Mouse (Mus musculus) MEL (cell line): ENCODE measurements around the gene Gpn2. TPM values are rescaled to one million over a fixed set of nuclear protein-coding genes. Genes with fewer than 3 reads are reported as not detected.
A peak's percentile ranks its signal among the peaks of the same experiment; 100 is the strongest.

Experiments
- DNase-seq: peaks from one replicate; pipeline ENCODE4 v3.0.0; 2011; ENCODE audit warnings: low read depth, low spot score
- H3K27ac ChIP-seq: 2 replicates; pipeline ENCODE4 v1.5.1; 2012; ENCODE audit warnings: low read depth, mild to moderate bottlenecking, control low read depth, low read length, moderate library complexity; ENCODE audit not compliant: control insufficient read depth
- H3K27me3 ChIP-seq, 2 experiments: fragments of 150-350 bp in 1 of 2; sonication (generic) in 1 of 2; 2 replicates each; pipeline ENCODE4 v1.6.1; 2012; ENCODE audit warnings: low read length in 2 of 2, mild to moderate bottlenecking in 2 of 2, improper control_type of control experiment in 1 of 2, moderate library complexity in 1 of 2; ENCODE audit not compliant: insufficient read depth in 2 of 2, control insufficient read depth in 1 of 2
- H3K36me3 ChIP-seq, 2 experiments: 2 replicates each; pipeline ENCODE4 v1.6.1; 2012 to 2014; ENCODE audit warnings: low read length in 2 of 2, improper control_type of control experiment in 1 of 2, inconsistent platforms in 1 of 2, mild to moderate bottlenecking in 1 of 2; ENCODE audit not compliant: insufficient read depth in 2 of 2, control insufficient read depth in 1 of 2
- H3K4me1 ChIP-seq, 2 experiments: fragments of 150-350 bp in 1 of 2; sonication (generic) in 1 of 2; 2 replicates each; pipeline ENCODE4 v1.6.1; 2012; ENCODE audit warnings: low read length in 2 of 2, improper control_type of control experiment in 1 of 2, mild to moderate bottlenecking in 1 of 2; ENCODE audit not compliant: insufficient read depth in 2 of 2, control insufficient read depth in 1 of 2
- H3K4me3 ChIP-seq, 2 experiments: fragments of 150-350 bp in 1 of 2; sonication (generic) in 1 of 2; 2 replicates each; pipeline ENCODE4 v1.5.1; 2012; ENCODE audit warnings: low read depth in 2 of 2, low read length in 2 of 2, mild to moderate bottlenecking in 2 of 2, moderate library complexity in 2 of 2, control low read depth in 1 of 2, improper control_type of control experiment in 1 of 2; ENCODE audit not compliant: control insufficient read depth in 1 of 2, insufficient read depth in 1 of 2
- H3K79me2 ChIP-seq: 2 replicates; pipeline ENCODE4 v1.6.1; 2012; ENCODE audit warnings: mild to moderate bottlenecking, low read length, moderate library complexity; ENCODE audit not compliant: control insufficient read depth, poor library complexity, insufficient read depth
- H3K9ac ChIP-seq: 2 replicates; pipeline ENCODE4 v1.6.1; 2012; ENCODE audit warnings: low read depth, mild to moderate bottlenecking, control low read depth, low read length, moderate library complexity; ENCODE audit not compliant: control insufficient read depth, poor library complexity, severe bottlenecking
- H3K9me3 ChIP-seq: fragments of 150-350 bp; sonication (generic); replicated peaks from 2 replicates; pipeline ENCODE4 v1.6.1; 2012; ENCODE audit warnings: mild to moderate bottlenecking, low read length, improper control_type of control experiment, moderate library complexity; ENCODE audit not compliant: insufficient read depth
- CHD1 ChIP-seq: IDR thresholded peaks from 2 replicates; pipeline ENCODE4 v1.6.1; 2012; ENCODE audit warnings: low read depth, mild to moderate bottlenecking, inconsistent platforms, low read length, improper control_type of control experiment
- CTCF ChIP-seq, 3 experiments: IDR thresholded peaks in 2 of 3; conservative IDR thresholded peaks in 1 of 3; 2 replicates each; pipeline ENCODE4 v1.5.1; 2011 to 2012; ENCODE audit warnings: low read length in 3 of 3, low read depth in 2 of 3, mild to moderate bottlenecking in 2 of 3, improper control_type of control experiment in 1 of 3, inconsistent platforms in 1 of 3, mixed read lengths in 1 of 3, moderate library complexity in 1 of 3; ENCODE audit not compliant: control insufficient read depth in 1 of 3, insufficient read depth in 1 of 3, poor library complexity in 1 of 3, severe bottlenecking in 1 of 3
- E2F4 ChIP-seq: IDR thresholded peaks from 2 replicates; pipeline ENCODE4 v1.6.1; 2011; ENCODE audit warnings: low read depth, low read length, improper control_type of control experiment, borderline replicate concordance
- ELF1 ChIP-seq: IDR thresholded peaks from 2 replicates; pipeline ENCODE4 v1.6.1; 2014; ENCODE audit warnings: low read depth, mild to moderate bottlenecking, inconsistent platforms, low read length, improper control_type of control experiment, moderate library complexity
- EP300 ChIP-seq, 2 experiments: IDR thresholded peaks; 2 replicates each; pipeline ENCODE4 v1.6.1; 2011; ENCODE audit warnings: improper control_type of control experiment in 2 of 2, low read length in 2 of 2, low read depth in 1 of 2, mild to moderate bottlenecking in 1 of 2
- ETS1 ChIP-seq: IDR thresholded peaks from 2 replicates; pipeline ENCODE4 v1.6.1; 2012; ENCODE audit warnings: low read depth, mild to moderate bottlenecking, inconsistent platforms, low read length, improper control_type of control experiment, moderate library complexity
- JUND ChIP-seq: IDR thresholded peaks from 2 replicates; pipeline ENCODE4 v1.6.1; 2011; ENCODE audit warnings: low read depth, mild to moderate bottlenecking, improper control_type of control experiment, low read length
- MAFK ChIP-seq: IDR thresholded peaks from 2 replicates; pipeline ENCODE4 v1.6.1; 2011; ENCODE audit warnings: low read depth, mild to moderate bottlenecking, low read length, improper control_type of control experiment, borderline replicate concordance
- MAZ ChIP-seq: IDR thresholded peaks from 2 replicates; pipeline ENCODE4 v1.6.1; 2012; ENCODE audit warnings: low read depth, mild to moderate bottlenecking, inconsistent platforms, low read length, improper control_type of control experiment
- MEF2A ChIP-seq: IDR thresholded peaks from 2 replicates; pipeline ENCODE4 v1.6.1; 2014; ENCODE audit warnings: low read depth, mild to moderate bottlenecking, inconsistent platforms, low read length, improper control_type of control experiment; ENCODE audit not compliant: poor library complexity, insufficient replicate concordance, severe bottlenecking; ENCODE audit errors: extremely low read depth
- MXI1 ChIP-seq: IDR thresholded peaks from 2 replicates; pipeline ENCODE4 v1.6.1; 2011; ENCODE audit warnings: mild to moderate bottlenecking, low read depth, low read length, improper control_type of control experiment
- MYB ChIP-seq: IDR thresholded peaks from 2 replicates; pipeline ENCODE4 v1.6.1; 2011; ENCODE audit warnings: mild to moderate bottlenecking, low read depth, low read length, improper control_type of control experiment
- SIN3A ChIP-seq: IDR thresholded peaks from 2 replicates; pipeline ENCODE4 v1.6.1; 2012; ENCODE audit warnings: low read length, improper control_type of control experiment, inconsistent platforms
- SMC3 ChIP-seq: IDR thresholded peaks from 2 replicates; pipeline ENCODE4 v1.6.1; 2011; ENCODE audit warnings: low read depth, low read length, improper control_type of control experiment
- TAL1 ChIP-seq: IDR thresholded peaks from 2 replicates; pipeline ENCODE4 v1.6.1; 2012; ENCODE audit warnings: mild to moderate bottlenecking, inconsistent platforms, low read length, moderate library complexity, mixed read lengths
- UBTF ChIP-seq: IDR thresholded peaks from 2 replicates; pipeline ENCODE4 v1.6.1; 2012; ENCODE audit warnings: low read depth, mild to moderate bottlenecking, inconsistent platforms, low read length, improper control_type of control experiment, moderate library complexity, borderline replicate concordance; ENCODE audit not compliant: insufficient read depth
- USF1 ChIP-seq: IDR thresholded peaks from 2 replicates; pipeline ENCODE4 v1.6.1; 2014; ENCODE audit warnings: low read depth, mild to moderate bottlenecking, inconsistent platforms, low read length, improper control_type of control experiment, moderate library complexity
- USF2 ChIP-seq, 2 experiments: IDR thresholded peaks; 2 replicates each; pipeline ENCODE4 v1.6.1; 2011 to 2012; ENCODE audit warnings: improper control_type of control experiment in 2 of 2, low read length in 2 of 2, borderline replicate concordance in 1 of 2, inconsistent platforms in 1 of 2, low read depth in 1 of 2, mild to moderate bottlenecking in 1 of 2; ENCODE audit not compliant: insufficient read depth in 1 of 2
- ZNF384 ChIP-seq: IDR thresholded peaks from 2 replicates; pipeline ENCODE4 v1.6.1; 2012; ENCODE audit warnings: low read depth, mild to moderate bottlenecking, inconsistent platforms, low read length, improper control_type of control experiment
- polyA plus RNA-seq, 2 experiments: library from polyadenylated mRNA; stranded (reverse) in 1 of 2; unstranded in 1 of 2; fragments of >175 nt in 1 of 2; fragments of >200 nt in 1 of 2; gene quantifications; 2 replicates each; pipeline versions ENCODE4 v1.2.1 to v1.2.4; 2012; ENCODE audit warnings: low replicate concordance in 2 of 2, low read depth in 1 of 2; ENCODE audit not compliant: insufficient read length in 2 of 2, insufficient read depth in 1 of 2, missing spikeins in 1 of 2
- total RNA-seq: library from RNA; depleted of rRNA; stranded (reverse); fragments of 300-350 nt; gene quantifications from 2 replicates; pipeline ENCODE4 v1.2.3, GENCODE M21; 2012

Gene Gpn2
- total and polyA plus RNA-seq, 3 experiments, result 28.6 to 43.3 TPM; not detected in 1

GRCm38 (mm10) chr4:133600306-133600705 is 16.1 kb downstream of the Gpn2 start:
- H3K27me3 ChIP-seq, result no peaks in the 10 kb centered on the region
- H3K4me3 ChIP-seq, result peak overlapping the region in 1 of 2 experiments; percentile 63; a peak in 1 of 4 replicates
- TF ChIP-seq CTCF (IDR thresholded peaks at IDR 0.05 in 2 of 3, conservative IDR thresholded peaks at IDR 0.05 in 1 of 3; ENCODE audit: control insufficient read depth in 1 of 3, insufficient read depth in 1 of 3, low read depth in 2 of 3, low read length in 3 of 3, poor library complexity in 1 of 3, severe bottlenecking in 1 of 3), result no peak
- TF ChIP-seq UBTF, result no peak
- no peak for TF ChIP-seq USF1
- no peak for TF ChIP-seq MXI1
- TF ChIP-seq MAFK, result no peak
- no peak for TF ChIP-seq ELF1
- no peak for TF ChIP-seq CHD1
- no peak for TF ChIP-seq SMC3
- no peak for TF ChIP-seq ETS1
- TF ChIP-seq EP300 (IDR thresholded peaks at IDR 0.05; ENCODE audit: low read depth in 1 of 2, low read length in 2 of 2), result no peak
- no peak for TF ChIP-seq TAL1
- no peak for TF ChIP-seq USF2 (IDR thresholded peaks at IDR 0.05; ENCODE audit: borderline replicate concordance in 1 of 2, insufficient read depth in 1 of 2, low read depth in 1 of 2, low read length in 2 of 2)
- TF ChIP-seq MYB, result no peak
- TF ChIP-seq ZNF384, result no peak
- no peak for TF ChIP-seq JUND
- TF ChIP-seq E2F4, result no peak
- TF ChIP-seq MEF2A, result no peak
- TF ChIP-seq SIN3A, result no peak
- no peaks in the 10 kb centered on the region for H3K9me3 ChIP-seq
- no peaks in the 10 kb centered on the region; a peak in 1 of 4 replicates for H3K36me3 ChIP-seq
- DNase-seq, result no peak
- H3K79me2 ChIP-seq, result no peaks in the 10 kb centered on the region; the same call in 1 of the 2 replicates
- H3K4me1 ChIP-seq, result peaks cover 0 to 3% of the 10 kb centered on the region in 2 experiments; a peak in 1 of 4 replicates
- H3K27ac ChIP-seq, result no peak overlapping the region
- H3K9ac ChIP-seq, result peak overlapping the region; percentile 67; the same call in 1 of the 2 replicates

- Histone ChIP-seq H3K79me2 (no peaks in the 10 kb centered on the region; the same call in 1 of the 2 replicates), H3K9ac (no peak within 1 kb of the TSS), H3K9me3 (no peaks in the 10 kb centered on the region), H3K36me3 (no peaks in the 10 kb centered on the region; a peak in 1 of 4 replicates), H3K4me1 (peaks cover 0 to 3% of the 10 kb centered on the region in 2 experiments; a peak in 1 of 4 replicates)
- DNase-seq, result no peak
- TF ChIP-seq CTCF (IDR thresholded peaks at IDR 0.05 in 2 of 3, conservative IDR thresholded peaks at IDR 0.05 in 1 of 3; ENCODE audit: control insufficient read depth in 1 of 3, insufficient read depth in 1 of 3, low read depth in 2 of 3, low read length in 3 of 3, poor library complexity in 1 of 3, severe bottlenecking in 1 of 3), result peak; percentile 39 to 64 (median 54)
- TF ChIP-seq MAZ, result no peak
- TF ChIP-seq SMC3, result peak; percentile 25; the same call in 1 of the 2 replicates
- TF ChIP-seq, all 39 proteins: peak for 2
- Histone ChIP-seq H3K4me3 (no peak within 1 kb of the TSS), H3K27me3 (no peaks in the 10 kb centered on the region), H3K27ac (no peak within 1 kb of the TSS)
Observed at GRCm38 (mm10) chr4:133601721-133602218, 17.6 kb downstream of the Gpn2 start, which contains the start of gene Sfn. TSS of gene Sfn (minus strand) at chr4:133602168.
